Mouse (Mus musculus): ENCODE data around the gene Eif2ak4. TPM values are rescaled to one million over a fixed set of nuclear protein-coding genes. Genes with fewer than 3 reads are reported as not detected.

Gene Eif2ak4
- polyA plus RNA-seq, 1 experiment from 2014 or later, result 15.2 TPM

Other genes with a start within 250 kb of the Eif2ak4 start
- 0.43 and 0.57 TPM in 2 replicates for gene Fsip1, start 131.7 kb upstream of the Eif2ak4 start, polyA plus RNA-seq (2014; fragmentation: Nextera tagmentation; extraction: Ambion mirVana)
- gene Gpr176, start 15.2 kb upstream of the Eif2ak4 start, polyA plus RNA-seq (2014; fragmentation: Nextera tagmentation; extraction: Ambion mirVana), result 0.41 and 0.57 TPM in 2 replicates
- 221 and 226 TPM in 2 replicates for gene Srp14, start 91.1 kb downstream of the Eif2ak4 start, polyA plus RNA-seq (2014; fragmentation: Nextera tagmentation; extraction: Ambion mirVana)
- 7.7 and 8.2 TPM in 2 replicates for gene Bmf, start 161.1 kb downstream of the Eif2ak4 start, polyA plus RNA-seq (2014; fragmentation: Nextera tagmentation; extraction: Ambion mirVana)
- 80.4 and 81.2 TPM in 2 replicates for gene Bub1b, start 209.6 kb downstream of the Eif2ak4 start, polyA plus RNA-seq (2014; fragmentation: Nextera tagmentation; extraction: Ambion mirVana)